Mouse (Mus musculus) lung, embryonic 15.5 days (tissue): ENCODE measurements at regions not wholly inside any gene's neighbourhood (a gene's known extent, or its start where the extent isn't known, plus 50 kb on each side); places are given as distances from the start of the nearest gene placed in this dataset.

ENCODE experiments used
- ATAC-seq: fragments of 200-750 bp; cut with Nextera tagmentation; 2 replicates; pipeline ENCODE4 v1.8.0; 2017; ENCODE audit warnings: moderate number of reproducible peaks, borderline replicate concordance; ENCODE audit not compliant: low FRiP score, low TSS enrichment; ENCODE audit errors: extremely low read depth
- H3K27ac ChIP-seq: fragments of 300-500 bp; sonication (generic); 2 replicates; pipeline ENCODE4 v1.5.1; 2015; ENCODE audit warnings: moderate library complexity, mild to moderate bottlenecking, inconsistent platforms
- H3K27me3 ChIP-seq: fragments of 300-500 bp; sonication (generic); 2 replicates; pipeline ENCODE4 v1.6.1; 2015; ENCODE audit warnings: inconsistent platforms
- H3K36me3 ChIP-seq: fragments of 300-500 bp; sonication (generic); 2 replicates; pipeline ENCODE4 v1.6.1; 2015; ENCODE audit warnings: inconsistent platforms
- H3K4me1 ChIP-seq: fragments of 300-500 bp; sonication (generic); 2 replicates; pipeline ENCODE4 v1.6.1; 2015; ENCODE audit warnings: inconsistent platforms
- H3K4me2 ChIP-seq: fragments of 300-500 bp; sonication (generic); 2 replicates; pipeline ENCODE4 v1.6.1; 2015; ENCODE audit warnings: inconsistent platforms, mild to moderate bottlenecking, moderate library complexity
- H3K4me3 ChIP-seq: fragments of 300-500 bp; sonication (generic); 2 replicates; pipeline ENCODE4 v1.5.1; 2015; ENCODE audit warnings: mild to moderate bottlenecking, inconsistent platforms
- H3K9ac ChIP-seq: fragments of 300-500 bp; sonication (generic); 2 replicates; pipeline ENCODE4 v1.6.1; 2015; ENCODE audit warnings: inconsistent platforms
- H3K9me3 ChIP-seq: fragments of 300-500 bp; sonication (generic); 2 replicates; pipeline ENCODE4 v1.6.1; 2016; ENCODE audit warnings: inconsistent platforms
- WGBS: fragments of 180-500 bp; shearing (Covaris S2); methylation state at CpG from one replicate; pipeline ENCODE4 v1.1.7; 2015; 5-methylcytosine and 5-hydroxymethylcytosine counted together

GRCm38 (mm10) chr14:80176464-80176863 lies 192.6 kb downstream of the Olfm4 start:
- Histone ChIP-seq H3K27me3 (no peaks in the 10 kb centered on the region), H3K9ac (no peak overlapping the region), H3K4me3 (no peak overlapping the region), H3K4me1 (no peaks in the 10 kb centered on the region), H3K9me3 (no peaks in the 10 kb centered on the region), H3K4me2 (no peak overlapping the region), H3K27ac (no peak overlapping the region), H3K36me3 (no peaks in the 10 kb centered on the region)
- WGBS, result 26% methylated on average over 6 of the region's 6 CpGs
- no peak for ATAC-seq

- no peaks in the 10 kb centered on the region for H3K27me3 ChIP-seq
- H3K9me3 ChIP-seq, result no peaks in the 10 kb centered on the region
- no peak overlapping the region for H3K9ac ChIP-seq
- H3K4me3 ChIP-seq, result no peak overlapping the region
- no peak overlapping the region for H3K4me2 ChIP-seq
- ATAC-seq, result no peak
- H3K4me1 ChIP-seq, result no peaks in the 10 kb centered on the region
- WGBS, result 16% methylated on average over 2 of the region's 2 CpGs
- H3K36me3 ChIP-seq, result no peaks in the 10 kb centered on the region
- no peak overlapping the region for H3K27ac ChIP-seq
Observed at GRCm38 (mm10) chr14:80195041-80195440, 211.2 kb downstream of the Olfm4 start.

GRCm38 (mm10) chr14:80212916-80213315 lies 229.0 kb downstream of the Olfm4 start:
- Histone ChIP-seq H3K36me3 (no peaks in the 10 kb centered on the region), H3K4me1 (no peaks in the 10 kb centered on the region), H3K27me3 (no peaks in the 10 kb centered on the region), H3K4me2 (no peak overlapping the region), H3K9me3 (no peaks in the 10 kb centered on the region), H3K27ac (no peak overlapping the region), H3K9ac (no peak overlapping the region), H3K4me3 (no peak overlapping the region)
- WGBS, result 19% methylated on average over 2 of the region's 2 CpGs
- ATAC-seq, result no peak

GRCm38 (mm10) chr14:80213666-80214065 lies 229.8 kb downstream of the Olfm4 start:
- no peak overlapping the region for H3K4me3 ChIP-seq
- H3K27me3 ChIP-seq, result no peaks in the 10 kb centered on the region
- no peaks in the 10 kb centered on the region for H3K36me3 ChIP-seq
- no peak overlapping the region for H3K9ac ChIP-seq
- H3K27ac ChIP-seq, result no peak overlapping the region
- 77% methylated on average over 9 of the region's 9 CpGs for WGBS
- no peaks in the 10 kb centered on the region for H3K4me1 ChIP-seq
- H3K4me2 ChIP-seq, result no peak overlapping the region
- ATAC-seq, result no peak
- no peaks in the 10 kb centered on the region for H3K9me3 ChIP-seq

- no peak overlapping the region for H3K4me2 ChIP-seq
- no peaks in the 10 kb centered on the region for H3K9me3 ChIP-seq
- peak; percentile 67; the same call in 1 of the 2 replicates for ATAC-seq
- no peaks in the 10 kb centered on the region for H3K36me3 ChIP-seq
- H3K4me1 ChIP-seq, result no peaks in the 10 kb centered on the region
- no peak overlapping the region for H3K9ac ChIP-seq
- 11% methylated on average over 6 of the region's 6 CpGs for WGBS
- no peak overlapping the region for H3K4me3 ChIP-seq
- no peaks in the 10 kb centered on the region for H3K27me3 ChIP-seq
- no peak overlapping the region for H3K27ac ChIP-seq
Observed at GRCm38 (mm10) chr14:80215960-80216552, 232.2 kb downstream of the Olfm4 start.

GRCm38 (mm10) chr14:80232066-80232465 lies 248.2 kb downstream of the Olfm4 start:
- no peaks in the 10 kb centered on the region for H3K4me1 ChIP-seq
- no peak overlapping the region for H3K27ac ChIP-seq
- WGBS, result 73% methylated on average over 3 of the region's 3 CpGs
- no peaks in the 10 kb centered on the region for H3K9me3 ChIP-seq
- no peak for ATAC-seq
- no peak overlapping the region for H3K4me3 ChIP-seq
- H3K9ac ChIP-seq, result no peak overlapping the region
- H3K36me3 ChIP-seq, result no peaks in the 10 kb centered on the region
- no peak overlapping the region for H3K4me2 ChIP-seq
- no peaks in the 10 kb centered on the region for H3K27me3 ChIP-seq

- Histone ChIP-seq H3K4me1 (no peaks in the 10 kb centered on the region), H3K4me3 (no peak overlapping the region), H3K36me3 (no peaks in the 10 kb centered on the region), H3K4me2 (no peak overlapping the region), H3K9me3 (no peaks in the 10 kb centered on the region), H3K27ac (no peak overlapping the region), H3K9ac (no peak overlapping the region), H3K27me3 (no peaks in the 10 kb centered on the region)
- no peak for ATAC-seq
- 78% methylated on average over 3 of the region's 3 CpGs for WGBS
Observed at GRCm38 (mm10) chr14:80232976-80233375, 249.1 kb downstream of the Olfm4 start.

GRCm38 (mm10) chr14:80237136-80237535 lies 253.3 kb downstream of the Olfm4 start:
- H3K4me3 ChIP-seq, result no peak overlapping the region
- no peaks in the 10 kb centered on the region for H3K27me3 ChIP-seq
- ATAC-seq, result no peak
- no peak overlapping the region for H3K4me2 ChIP-seq
- no peaks in the 10 kb centered on the region for H3K36me3 ChIP-seq
- no peak overlapping the region for H3K9ac ChIP-seq
- no peak overlapping the region for H3K27ac ChIP-seq
- H3K4me1 ChIP-seq, result no peaks in the 10 kb centered on the region
- no peaks in the 10 kb centered on the region for H3K9me3 ChIP-seq

GRCm38 (mm10) chr14:80237552-80237951 lies 253.7 kb downstream of the Olfm4 start:
- Histone ChIP-seq H3K9ac (no peak overlapping the region), H3K4me1 (no peaks in the 10 kb centered on the region), H3K9me3 (no peaks in the 10 kb centered on the region), H3K4me2 (no peak overlapping the region), H3K36me3 (no peaks in the 10 kb centered on the region), H3K27ac (no peak overlapping the region), H3K4me3 (no peak overlapping the region), H3K27me3 (no peaks in the 10 kb centered on the region)
- 73% methylated on average over 2 of the region's 2 CpGs for WGBS
- ATAC-seq, result no peak

GRCm38 (mm10) chr14:80244640-80245302 lies 260.9 kb downstream of the Olfm4 start:
- no peaks in the 10 kb centered on the region for H3K4me1 ChIP-seq
- no peak for ATAC-seq
- no peak overlapping the region for H3K4me2 ChIP-seq
- no peak overlapping the region for H3K9ac ChIP-seq
- no peaks in the 10 kb centered on the region for H3K36me3 ChIP-seq
- H3K4me3 ChIP-seq, result no peak overlapping the region
- H3K27ac ChIP-seq, result no peak overlapping the region
- H3K27me3 ChIP-seq, result no peaks in the 10 kb centered on the region
- WGBS, result 70% methylated on average over 4 of the region's 4 CpGs
- no peaks in the 10 kb centered on the region for H3K9me3 ChIP-seq

- H3K4me1 ChIP-seq, result no peaks in the 10 kb centered on the region
- H3K4me2 ChIP-seq, result no peak overlapping the region
- H3K4me3 ChIP-seq, result no peak overlapping the region
- H3K27ac ChIP-seq, result no peak overlapping the region
- H3K27me3 ChIP-seq, result no peaks in the 10 kb centered on the region
- ATAC-seq, result no peak
- 76% methylated on average over 2 of the region's 2 CpGs for WGBS
- H3K9me3 ChIP-seq, result no peaks in the 10 kb centered on the region
- no peaks in the 10 kb centered on the region for H3K36me3 ChIP-seq
- H3K9ac ChIP-seq, result no peak overlapping the region
Observed at GRCm38 (mm10) chr14:80247575-80247974, 263.7 kb downstream of the Olfm4 start.

- no peaks in the 10 kb centered on the region for H3K36me3 ChIP-seq
- no peak overlapping the region for H3K4me2 ChIP-seq
- no peaks in the 10 kb centered on the region for H3K27me3 ChIP-seq
- no peaks in the 10 kb centered on the region for H3K4me1 ChIP-seq
- H3K4me3 ChIP-seq, result no peak overlapping the region
- no peak overlapping the region for H3K27ac ChIP-seq
- H3K9me3 ChIP-seq, result no peaks in the 10 kb centered on the region
- no peak for ATAC-seq
- 82% methylated on average over 1 of the region's 1 CpGs for WGBS
- no peak overlapping the region for H3K9ac ChIP-seq
Observed at GRCm38 (mm10) chr14:80249882-80250281, 266.0 kb downstream of the Olfm4 start.
